Mouse (Mus musculus) forebrain, postnatal 0 days (tissue): ENCODE data around the gene P2ry14. TPM values are rescaled to one million over a fixed set of nuclear protein-coding genes. Genes with fewer than 3 reads are reported as not detected.

Experiments used
- ATAC-seq: fragments of 200-750 bp; cut with Nextera tagmentation; 2 replicates; pipeline ENCODE4 v1.8.0; 2017; ENCODE audit warnings: mild to moderate bottlenecking, moderate library complexity
- DNase-seq: peaks from one replicate; pipeline ENCODE4 v3.0.0-alpha.2; 2015
- H3K27ac ChIP-seq: fragments of 300-500 bp; sonication (generic); 2 replicates; pipeline ENCODE4 v1.5.1; 2014; ENCODE audit warnings: low read depth, mild to moderate bottlenecking, antibody characterized with exemption, low read length, moderate library complexity, mixed read lengths
- H3K27me3 ChIP-seq: fragments of 300-500 bp; sonication (generic); 2 replicates; pipeline ENCODE4 v1.6.1; 2014; ENCODE audit warnings: mild to moderate bottlenecking, low read length, mixed read lengths; ENCODE audit not compliant: insufficient read depth
- H3K36me3 ChIP-seq: fragments of 300-500 bp; sonication (generic); 2 replicates; pipeline ENCODE4 v1.6.1; 2014; ENCODE audit warnings: mild to moderate bottlenecking, moderate library complexity; ENCODE audit not compliant: insufficient read depth
- H3K4me1 ChIP-seq: fragments of 300-500 bp; sonication (generic); 2 replicates; pipeline ENCODE4 v1.6.1; 2014; ENCODE audit warnings: antibody characterized with exemption; ENCODE audit not compliant: insufficient read depth
- H3K4me2 ChIP-seq: fragments of 300-500 bp; sonication (generic); 2 replicates; pipeline ENCODE4 v1.6.1; 2014; ENCODE audit warnings: low read depth, mild to moderate bottlenecking, moderate library complexity
- H3K4me3 ChIP-seq: fragments of 300-500 bp; sonication (generic); 2 replicates; pipeline ENCODE4 v1.5.1; 2014; ENCODE audit warnings: low read depth, low read length, mixed read lengths
- H3K9ac ChIP-seq: fragments of 300-500 bp; sonication (generic); 2 replicates; pipeline ENCODE4 v1.6.1; 2014; ENCODE audit warnings: mild to moderate bottlenecking
- H3K9me3 ChIP-seq: fragments of 300-500 bp; sonication (generic); 2 replicates; pipeline ENCODE4 v1.6.1; 2016; ENCODE audit warnings: low read length
- CTCF ChIP-seq: sonication (generic); IDR thresholded peaks from 2 replicates; pipeline ENCODE4 v1.5.1; 2016; ENCODE audit warnings: antibody characterized with exemption, control low read depth, low read depth
- WGBS: fragments of 180-500 bp; shearing (Covaris S2); extraction: QIAGEN DNeasy Blood & Tissue Kit; methylation state at CpG from one replicate; pipeline ENCODE4 v1.1.7; 2014; 5-methylcytosine and 5-hydroxymethylcytosine counted together
- polyA plus RNA-seq: library from polyadenylated mRNA; unstranded; fragments of >200 nt; fragmentation: Nextera tagmentation; extraction: Ambion mirVana; gene quantifications from 2 replicates; pipeline ENCODE4 v1.2.1, GENCODE M21; 2015
- total RNA-seq: library from RNA; depleted of rRNA; stranded (reverse); fragments of >200 nt; gene quantifications from 2 replicates; pipeline ENCODE4 v1.2.3, GENCODE M21; 2014; rRNA removed

Gene P2ry14
- total RNA-seq (2.2 and 2.6 TPM in 2 replicates), polyA plus RNA-seq (3.2 TPM in 2 replicates)

DNA sequence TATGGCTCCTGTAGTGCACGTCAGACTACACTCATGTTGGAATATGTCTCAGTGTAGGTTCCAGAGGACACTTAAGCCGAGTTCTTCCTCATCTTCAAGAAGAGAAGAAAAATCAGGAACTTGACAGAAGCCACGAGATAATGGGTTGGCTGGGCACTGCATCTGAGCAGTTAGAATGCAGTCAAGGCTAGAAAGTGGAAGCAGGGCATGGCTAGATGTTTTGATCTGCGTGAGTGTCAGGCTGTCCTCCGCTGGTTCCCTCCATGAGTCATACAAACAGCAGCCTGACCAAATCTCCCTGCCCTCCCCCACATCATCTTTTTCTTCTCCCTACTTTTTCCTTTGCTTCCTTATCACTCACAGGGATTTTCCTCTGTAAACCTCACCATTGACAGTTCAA is at the start of gene P2ry14:
Gene P2ry14 (minus strand): TSS at position 195 of the 400 bp plus-strand sequence.
- Histone ChIP-seq H3K36me3 (no peaks in the 10 kb centered on the region), H3K4me1 (no peaks in the 10 kb centered on the region), H3K4me3 (no peak within 1 kb of the TSS), H3K27ac (no peak within 1 kb of the TSS), H3K4me2 (no peak within 1 kb of the TSS), H3K9me3 (no peaks in the 10 kb centered on the region), H3K9ac (no peak within 1 kb of the TSS), H3K27me3 (no peaks in the 10 kb centered on the region)
- no peak for TF ChIP-seq CTCF
- 88% methylated on average over 5 of the region's 5 CpGs for WGBS
- ATAC-seq (no peak), DNase-seq (no peak)

DNA sequence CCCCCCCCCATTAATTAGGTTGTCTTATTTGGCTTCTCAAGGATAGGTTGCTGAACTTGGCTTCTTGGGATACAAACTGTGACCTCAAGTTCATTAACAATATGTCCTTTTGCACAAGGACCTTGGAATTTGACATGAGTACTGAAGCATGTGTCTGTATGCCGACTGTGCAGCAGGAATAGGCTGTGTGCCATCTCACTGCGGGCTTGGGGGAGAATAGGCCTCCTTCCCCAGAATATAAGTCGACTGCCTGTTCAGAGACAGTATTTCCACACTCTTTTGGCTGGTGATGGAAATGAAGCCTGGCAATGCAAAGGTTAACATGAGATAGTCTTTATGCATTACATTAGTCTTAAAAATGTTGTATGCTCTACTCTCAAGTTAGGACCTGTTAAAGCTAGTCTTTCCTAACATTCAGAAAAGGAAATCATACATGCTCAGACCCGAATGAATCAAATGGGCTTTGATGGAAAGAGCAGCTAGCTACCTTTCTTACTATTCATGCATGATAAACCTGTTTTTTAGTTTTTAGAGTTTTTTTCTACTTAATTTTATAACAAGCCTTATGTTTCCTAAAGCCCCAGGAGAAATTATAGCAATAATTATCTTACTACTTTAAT is 44.0 kb upstream of the P2ry14 start:
- Histone ChIP-seq H3K4me2 (no peak overlapping the region), H3K4me1 (no peaks in the 10 kb centered on the region), H3K36me3 (no peaks in the 10 kb centered on the region), H3K27me3 (no peaks in the 10 kb centered on the region), H3K27ac (no peak overlapping the region), H3K9me3 (no peaks in the 10 kb centered on the region), H3K9ac (no peak overlapping the region), H3K4me3 (no peak overlapping the region)
- DNase-seq: no peak
- no peak for TF ChIP-seq CTCF
- ATAC-seq: no peak
- 71% methylated on average over 4 of the region's 4 CpGs for WGBS

DNA sequence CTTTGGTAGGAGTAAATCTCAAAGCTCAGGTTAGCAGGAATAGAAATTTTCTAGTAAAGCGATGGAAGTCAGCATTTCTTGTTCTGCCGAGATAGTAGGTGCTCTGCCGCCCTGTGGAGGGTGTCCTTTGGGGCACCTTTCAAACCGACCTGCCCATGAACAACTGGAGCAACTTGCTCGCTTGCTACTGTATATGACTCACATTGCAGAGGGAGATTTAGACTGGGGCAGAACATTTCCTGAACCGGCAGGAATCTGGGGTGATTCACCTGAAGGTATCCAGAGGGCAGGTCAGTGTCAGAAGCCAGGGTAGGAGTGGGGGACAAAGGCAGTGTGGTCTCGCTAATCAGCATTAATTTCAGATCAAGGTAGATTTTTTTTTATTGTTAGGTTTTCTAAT is 41.5 kb upstream of the P2ry14 start, which contains the start of gene Gpr87:
Gene Gpr87 (minus strand): TSS at position 167 of the 400 bp plus-strand sequence.
- H3K36me3 ChIP-seq: no peaks in the 10 kb centered on the region
- no peaks in the 10 kb centered on the region for H3K9me3 ChIP-seq
- no peak for TF ChIP-seq CTCF
- H3K27ac ChIP-seq: no peak within 1 kb of the TSS
- DNase-seq (no peak), ATAC-seq (no peak)
- H3K27me3 ChIP-seq: no peaks in the 10 kb centered on the region
- WGBS: 91% methylated on average over 7 of the region's 7 CpGs
- H3K4me2 ChIP-seq: no peak within 1 kb of the TSS
- no peaks in the 10 kb centered on the region for H3K4me1 ChIP-seq
- no peak within 1 kb of the TSS for H3K9ac ChIP-seq
- no peak within 1 kb of the TSS for H3K4me3 ChIP-seq

GRCm38 (mm10) chr3:59194099-59194498 is 40.7 kb upstream of the P2ry14 start:
- no peaks in the 10 kb centered on the region for H3K4me1 ChIP-seq
- H3K36me3 ChIP-seq: no peaks in the 10 kb centered on the region
- TF ChIP-seq CTCF: no peak
- 93% methylated on average over 7 of the region's 7 CpGs for WGBS
- H3K9ac ChIP-seq: no peak overlapping the region
- no peaks in the 10 kb centered on the region for H3K9me3 ChIP-seq
- no peak overlapping the region for H3K4me3 ChIP-seq
- no peaks in the 10 kb centered on the region for H3K27me3 ChIP-seq
- ATAC-seq (no peak), DNase-seq (no peak)
- H3K27ac ChIP-seq: no peak overlapping the region
- no peak overlapping the region for H3K4me2 ChIP-seq

DNA sequence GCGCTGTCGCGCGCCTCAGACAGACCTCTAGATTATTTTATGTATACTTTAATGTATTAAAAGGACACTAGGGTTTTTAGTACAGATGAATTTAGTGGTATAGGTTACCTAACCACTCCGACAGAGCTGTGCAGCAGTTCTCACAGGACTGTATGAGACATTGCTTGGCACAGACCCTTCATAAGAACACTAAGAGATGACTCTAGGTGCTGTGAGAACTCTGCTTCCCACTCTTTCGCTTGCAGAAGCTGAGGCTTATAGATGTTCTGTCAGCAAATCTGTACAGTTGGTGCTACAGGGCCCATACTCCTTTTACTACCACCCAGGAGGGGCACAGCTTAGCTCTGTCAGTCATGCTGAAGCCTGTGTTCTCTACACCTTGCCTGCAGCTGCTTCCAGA is 38.3 kb upstream of the P2ry14 start:
- Histone ChIP-seq H3K27ac (no peak overlapping the region), H3K9ac (no peak overlapping the region), H3K4me3 (no peak overlapping the region), H3K9me3 (no peaks in the 10 kb centered on the region), H3K4me2 (no peak overlapping the region), H3K36me3 (no peaks in the 10 kb centered on the region), H3K4me1 (no peaks in the 10 kb centered on the region), H3K27me3 (no peaks in the 10 kb centered on the region)
- WGBS: 97% methylated on average over 6 of the region's 6 CpGs
- TF ChIP-seq CTCF: no peak
- DNase-seq (no peak), ATAC-seq (no peak)

GRCm38 (mm10) chr3:59187336-59187735 is 33.9 kb upstream of the P2ry14 start:
- ATAC-seq: no peak
- Histone ChIP-seq H3K4me1 (no peaks in the 10 kb centered on the region), H3K9ac (no peak overlapping the region), H3K27ac (no peak overlapping the region), H3K4me2 (no peak overlapping the region), H3K4me3 (no peak overlapping the region), H3K27me3 (no peaks in the 10 kb centered on the region), H3K9me3 (no peaks in the 10 kb centered on the region), H3K36me3 (no peaks in the 10 kb centered on the region)
- 90% methylated on average over 4 of the region's 4 CpGs for WGBS
- no peak for TF ChIP-seq CTCF
- no peak for DNase-seq

DNA sequence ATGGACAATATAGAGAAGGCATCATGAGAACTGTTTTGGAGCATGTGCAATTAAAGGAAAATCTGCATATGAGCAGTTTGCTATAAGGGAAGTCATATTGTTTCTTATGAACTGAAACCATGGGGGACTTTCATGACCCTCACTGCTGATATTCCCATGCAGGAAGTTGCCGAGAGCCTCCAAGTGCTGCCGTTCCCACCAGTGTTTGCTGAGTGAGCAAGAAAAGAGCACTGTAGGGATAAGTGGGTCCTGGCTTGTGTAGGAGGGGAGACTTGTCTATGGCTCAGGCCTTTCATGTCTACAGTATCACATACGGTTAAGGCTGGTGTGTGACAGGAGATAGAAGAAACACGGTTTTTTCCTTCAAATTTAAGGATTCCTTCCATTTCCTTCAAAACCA is 32.2 kb upstream of the P2ry14 start:
- Histone ChIP-seq H3K4me1 (no peaks in the 10 kb centered on the region), H3K4me3 (no peak overlapping the region), H3K27ac (no peak overlapping the region), H3K9ac (no peak overlapping the region), H3K36me3 (no peaks in the 10 kb centered on the region), H3K27me3 (no peaks in the 10 kb centered on the region), H3K4me2 (no peak overlapping the region), H3K9me3 (no peaks in the 10 kb centered on the region)
- TF ChIP-seq CTCF: no peak
- ATAC-seq (no peak), DNase-seq (no peak)
- WGBS: 90% methylated on average over 4 of the region's 4 CpGs

DNA sequence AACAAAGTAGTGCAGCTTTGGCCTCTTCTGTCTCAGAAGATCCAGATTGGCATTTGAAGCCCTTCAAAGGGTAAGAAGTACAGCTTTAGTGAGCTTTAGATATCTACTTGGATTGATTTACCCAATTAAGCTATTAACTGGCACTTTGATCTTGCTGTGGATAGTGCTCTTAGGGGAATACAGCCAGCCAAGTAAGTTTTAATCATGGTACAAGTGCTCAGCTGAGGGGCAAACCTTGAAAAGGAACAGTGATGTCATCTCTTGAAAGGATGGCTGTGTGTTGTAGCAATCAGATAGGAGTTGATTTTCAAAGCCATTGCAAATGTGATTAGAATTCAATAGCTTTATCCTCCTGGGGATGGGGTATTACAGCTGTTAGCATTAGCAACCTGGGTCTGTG is 28.7 kb upstream of the P2ry14 start:
- TF ChIP-seq CTCF: no peak
- no peaks in the 10 kb centered on the region for H3K4me1 ChIP-seq
- no peak for DNase-seq
- no peak overlapping the region for H3K9ac ChIP-seq
- no peak overlapping the region for H3K27ac ChIP-seq
- H3K4me2 ChIP-seq: no peak overlapping the region
- no peak overlapping the region for H3K4me3 ChIP-seq
- no peaks in the 10 kb centered on the region for H3K36me3 ChIP-seq
- ATAC-seq: no peak
- no peaks in the 10 kb centered on the region for H3K27me3 ChIP-seq
- H3K9me3 ChIP-seq: no peaks in the 10 kb centered on the region
